Comparison of ENCODE assay signal across 39 mouse cellular contexts in the genomic region with DNA sequence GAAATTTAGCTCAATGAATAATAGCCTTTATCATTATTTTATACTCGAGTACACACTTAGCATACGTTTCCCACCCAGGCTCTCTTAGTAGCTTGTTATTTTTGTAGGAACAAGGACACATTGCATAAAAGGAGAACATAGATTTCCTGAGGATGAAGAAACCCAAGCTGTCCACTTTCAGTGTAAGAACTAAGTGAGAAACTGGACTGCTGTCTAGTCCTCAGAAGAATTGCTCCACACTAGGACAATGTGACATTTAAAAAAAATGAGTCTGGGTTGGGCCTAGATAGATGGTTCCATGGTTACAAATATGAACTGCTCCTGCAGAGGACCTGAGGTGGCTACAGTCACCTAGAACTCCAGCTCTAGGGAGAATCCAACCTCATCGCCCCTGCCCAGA. TPM values are rescaled to one million over a fixed set of nuclear protein-coding genes. Genes with fewer than 3 reads are reported as not detected.
"Had no signal": no experiment of that assay in that cellular context is flagged by ENCODE, and none has a peak within 500 bp of the region (broad histone marks: within the 10 kb centered on the region; RNA-seq: fewer than 3 reads in every experiment).

No protein-coding gene starts in this region.

- H3K4me3 ChIP-seq: embryonic facial prominence, embryonic 10.5 days; embryonic facial prominence, embryonic 12.5 days; embryonic facial prominence, embryonic 13.5 days; embryonic facial prominence, embryonic 15.5 days; erythroblast, embryonic 14.5 days; forebrain, embryonic 10.5 days; forebrain, embryonic 12.5 days; forebrain, embryonic 13.5 days; forebrain, embryonic 15.5 days; gastrocnemius, adult 2 months had no signal

- H3K9me3 ChIP-seq: embryonic facial prominence, embryonic 10.5 days; embryonic facial prominence, embryonic 12.5 days; embryonic facial prominence, embryonic 13.5 days; embryonic facial prominence, embryonic 15.5 days; forebrain, embryonic 10.5 days; forebrain, embryonic 12.5 days; forebrain, embryonic 13.5 days; forebrain, embryonic 15.5 days had no signal

- ATAC-seq: forebrain, embryonic 13.5 days; forebrain, embryonic 14.5 days; forebrain, embryonic 15.5 days; forebrain, embryonic 16.5 days; forebrain, postnatal 0 days had no signal

- H3K36me3 ChIP-seq: embryonic facial prominence, embryonic 10.5 days; embryonic facial prominence, embryonic 12.5 days; embryonic facial prominence, embryonic 13.5 days; embryonic facial prominence, embryonic 15.5 days; forebrain, embryonic 10.5 days; forebrain, embryonic 12.5 days; forebrain, embryonic 15.5 days had no signal

- H3K4me2 ChIP-seq: embryonic facial prominence, embryonic 12.5 days; embryonic facial prominence, embryonic 13.5 days; embryonic facial prominence, embryonic 15.5 days; forebrain, embryonic 12.5 days; forebrain, embryonic 13.5 days; forebrain, embryonic 15.5 days had no signal

- H3K9ac ChIP-seq: embryonic facial prominence, embryonic 12.5 days; embryonic facial prominence, embryonic 13.5 days; embryonic facial prominence, embryonic 15.5 days; forebrain, embryonic 12.5 days; forebrain, embryonic 13.5 days; forebrain, embryonic 15.5 days; forebrain, postnatal 0 days had no signal

- H3K27me3 ChIP-seq: embryonic facial prominence, embryonic 12.5 days; embryonic facial prominence, embryonic 13.5 days; embryonic facial prominence, embryonic 15.5 days; forebrain, embryonic 12.5 days; forebrain, embryonic 15.5 days had no signal

- DNase-seq: cerebellum, adult 18-20 months; cerebellum, adult 2 months; cerebellum, adult 8-10 months; cerebellum, adult 9-10 months; cerebellum, adult 9-11 months; cerebellum, postnatal 10 days; cerebellum, postnatal 14 days; cerebellum, postnatal 25 days; cerebellum, postnatal 36 days; embryo, embryonic 11 days; forebrain, postnatal 0 days; gastrocnemius, adult 2 months; gastrocnemius, postnatal 10 days; gastrocnemius, postnatal 14 days; gastrocnemius, postnatal 25 days; gastrocnemius, postnatal 36 days; heart, adult 11 months; heart, adult 18-20 months had no signal

- H3K4me1 ChIP-seq: embryonic facial prominence, embryonic 15.5 days; forebrain, embryonic 13.5 days had no signal

- H3K27ac ChIP-seq: embryonic facial prominence, embryonic 10.5 days; embryonic facial prominence, embryonic 12.5 days; embryonic facial prominence, embryonic 13.5 days; embryonic facial prominence, embryonic 15.5 days; forebrain, embryonic 10.5 days; forebrain, embryonic 12.5 days; forebrain, embryonic 13.5 days; forebrain, embryonic 15.5 days; gastrocnemius, adult 2 months had no signal

RNA-seq across cellular contexts. Expression of a gene that starts 20.7 kb away (rescaled TPM):
- total RNA-seq: common myeloid progenitor, adult 5-6 weeks; forebrain, postnatal 0 days; gastrocnemius, adult 18-20 months; gastrocnemius, adult 2 months; gastrocnemius, adult 8-10 months; gastrocnemius, postnatal 10 days; gastrocnemius, postnatal 14 days; gastrocnemius, postnatal 25 days; gastrocnemius, postnatal 36 days; gastrocnemius, postnatal 4 days; heart, adult 18-20 months had no signal
- polyA plus RNA-seq: cerebellum, adult 2 months; cortical plate, adult 2 months; embryonic facial prominence, embryonic 10.5 days; embryonic facial prominence, embryonic 11.5 days; embryonic facial prominence, embryonic 12.5 days; embryonic facial prominence, embryonic 13.5 days; embryonic facial prominence, embryonic 14.5 days; embryonic facial prominence, embryonic 15.5 days; erythroblast, embryonic 14.5 days; forebrain, embryonic 10.5 days; forebrain, embryonic 11.5 days; forebrain, embryonic 12.5 days; forebrain, embryonic 13.5 days; forebrain, embryonic 14.5 days; forebrain, embryonic 15.5 days; forebrain, embryonic 16.5 days; forebrain, postnatal 0 days; frontal cortex, adult 2 months; gonadal fat pad, adult 2 months had no signal
